Mouse (Mus musculus) liver, embryonic 15.5 days (tissue): ENCODE data around the gene Edil3. TPM values are rescaled to one million over a fixed set of nuclear protein-coding genes. Genes with fewer than 3 reads are reported as not detected.

Source experiments
- ATAC-seq: fragments of 200-750 bp; cut with Nextera tagmentation; 2 replicates; pipeline ENCODE4 v1.8.0; 2017; ENCODE audit warnings: moderate number of reproducible peaks, mild to moderate bottlenecking, moderate library complexity; ENCODE audit not compliant: insufficient read depth
- H3K27ac ChIP-seq: fragments of 300-500 bp; sonication (generic); replicated peaks from 2 replicates; pipeline ENCODE4 v1.5.1; 2015; ENCODE audit warnings: mild to moderate bottlenecking, inconsistent platforms
- H3K27me3 ChIP-seq: fragments of 300-500 bp; sonication (generic); 2 replicates; pipeline ENCODE4 v1.6.1; 2015; ENCODE audit warnings: mild to moderate bottlenecking, inconsistent platforms
- H3K36me3 ChIP-seq: fragments of 300-500 bp; sonication (generic); replicated peaks from 2 replicates; pipeline ENCODE4 v1.6.1; 2015; ENCODE audit warnings: moderate library complexity, mild to moderate bottlenecking, inconsistent platforms
- H3K4me1 ChIP-seq: fragments of 300-500 bp; sonication (generic); replicated peaks from 2 replicates; pipeline ENCODE4 v1.6.1; 2015; ENCODE audit warnings: inconsistent platforms
- H3K4me2 ChIP-seq: fragments of 300-500 bp; sonication (generic); 2 replicates; pipeline ENCODE4 v1.6.1; 2015; ENCODE audit warnings: moderate library complexity, mild to moderate bottlenecking, inconsistent platforms
- H3K4me3 ChIP-seq: fragments of 300-500 bp; sonication (generic); replicated peaks from 2 replicates; pipeline ENCODE4 v1.5.1; 2015; ENCODE audit warnings: mild to moderate bottlenecking, inconsistent platforms
- H3K9ac ChIP-seq: fragments of 300-500 bp; sonication (generic); 2 replicates; pipeline ENCODE4 v1.6.1; 2015; ENCODE audit warnings: moderate library complexity, mild to moderate bottlenecking, inconsistent platforms
- H3K9me3 ChIP-seq: fragments of 300-500 bp; sonication (generic); replicated peaks from 2 replicates; pipeline ENCODE4 v1.6.1; 2016; ENCODE audit warnings: inconsistent platforms
- WGBS: fragments of 180-500 bp; shearing (Covaris S2); methylation state at CpG from one replicate; pipeline ENCODE4 v1.1.7; 2015; ENCODE audit warnings: mixed read lengths; ENCODE audit not compliant: insufficient replicate concordance; 5-methylcytosine and 5-hydroxymethylcytosine counted together
- polyA plus RNA-seq: library from polyadenylated mRNA; unstranded; fragments of >200 nt; fragmentation: Nextera tagmentation; extraction: Ambion mirVana; gene quantifications from 2 replicates; pipeline ENCODE4 v1.2.1, GENCODE M21; 2015

The Edil3 gene
- polyA plus RNA-seq, 1 experiment from 2014 or later, result 0.25 TPM

GRCm38 (mm10) chr13:89122511-89123253 is 301.4 kb downstream of the Edil3 start:
- no peak overlapping the region for H3K9ac ChIP-seq
- 55% methylated on average over 6 of the region's 6 CpGs for WGBS
- no peak overlapping the region for H3K27ac ChIP-seq
- H3K27me3 ChIP-seq, result no peaks in the 10 kb centered on the region
- no peak overlapping the region for H3K4me2 ChIP-seq
- ATAC-seq, result no peak
- H3K4me3 ChIP-seq, result no peak overlapping the region
- no peaks in the 10 kb centered on the region for H3K36me3 ChIP-seq
- no peaks in the 10 kb centered on the region for H3K9me3 ChIP-seq
- H3K4me1 ChIP-seq, result no peaks in the 10 kb centered on the region

GRCm38 (mm10) chr13:89123396-89123795 is 302.1 kb downstream of the Edil3 start:
- Histone ChIP-seq H3K9me3 (no peaks in the 10 kb centered on the region), H3K4me2 (no peak overlapping the region), H3K4me1 (no peaks in the 10 kb centered on the region), H3K4me3 (no peak overlapping the region), H3K27ac (no peak overlapping the region), H3K36me3 (no peaks in the 10 kb centered on the region), H3K9ac (no peak overlapping the region), H3K27me3 (no peaks in the 10 kb centered on the region)
- WGBS, result 60% methylated on average over 5 of the region's 5 CpGs
- no peak for ATAC-seq

GRCm38 (mm10) chr13:89146056-89146547 is 324.8 kb downstream of the Edil3 start:
- Histone ChIP-seq H3K4me2 (no peak overlapping the region), H3K4me1 (no peaks in the 10 kb centered on the region), H3K4me3 (no peak overlapping the region), H3K9me3 (no peaks in the 10 kb centered on the region), H3K9ac (no peak overlapping the region), H3K36me3 (no peaks in the 10 kb centered on the region), H3K27me3 (no peaks in the 10 kb centered on the region), H3K27ac (no peak overlapping the region)
- 43% methylated on average over 4 of the region's 4 CpGs for WGBS
- no peak for ATAC-seq

GRCm38 (mm10) chr13:89151878-89152277 is 330.6 kb downstream of the Edil3 start:
- Histone ChIP-seq H3K4me1 (no peaks in the 10 kb centered on the region), H3K4me2 (no peak overlapping the region), H3K36me3 (no peaks in the 10 kb centered on the region), H3K27me3 (no peaks in the 10 kb centered on the region), H3K9me3 (no peaks in the 10 kb centered on the region), H3K4me3 (no peak overlapping the region), H3K9ac (no peak overlapping the region), H3K27ac (no peak overlapping the region)
- ATAC-seq, result no peak
- 76% methylated on average over 3 of the region's 3 CpGs for WGBS

GRCm38 (mm10) chr13:89167960-89168359 is 346.7 kb downstream of the Edil3 start:
- H3K4me2 ChIP-seq, result no peak overlapping the region
- 25% methylated on average over 1 of the region's 1 CpGs for WGBS
- no peaks in the 10 kb centered on the region for H3K36me3 ChIP-seq
- no peaks in the 10 kb centered on the region for H3K27me3 ChIP-seq
- no peaks in the 10 kb centered on the region for H3K4me1 ChIP-seq
- no peak overlapping the region for H3K27ac ChIP-seq
- ATAC-seq, result no peak
- no peak overlapping the region for H3K9ac ChIP-seq
- no peak overlapping the region for H3K4me3 ChIP-seq
- H3K9me3 ChIP-seq, result no peaks in the 10 kb centered on the region

GRCm38 (mm10) chr13:89170040-89170439 is 348.8 kb downstream of the Edil3 start:
- no peaks in the 10 kb centered on the region for H3K36me3 ChIP-seq
- H3K9me3 ChIP-seq, result no peaks in the 10 kb centered on the region
- no peak overlapping the region for H3K27ac ChIP-seq
- no peak for ATAC-seq
- no peaks in the 10 kb centered on the region for H3K27me3 ChIP-seq
- no peaks in the 10 kb centered on the region for H3K4me1 ChIP-seq
- H3K9ac ChIP-seq, result no peak overlapping the region
- H3K4me3 ChIP-seq, result no peak overlapping the region
- H3K4me2 ChIP-seq, result no peak overlapping the region
- 79% methylated on average over 4 of the region's 4 CpGs for WGBS

- WGBS, result 58% methylated on average over 2 of the region's 2 CpGs
- no peak overlapping the region for H3K27ac ChIP-seq
- H3K36me3 ChIP-seq, result no peaks in the 10 kb centered on the region
- no peak for ATAC-seq
- no peaks in the 10 kb centered on the region for H3K27me3 ChIP-seq
- no peak overlapping the region for H3K4me2 ChIP-seq
- H3K9me3 ChIP-seq, result no peaks in the 10 kb centered on the region
- no peaks in the 10 kb centered on the region for H3K4me1 ChIP-seq
- H3K9ac ChIP-seq, result no peak overlapping the region
- H3K4me3 ChIP-seq, result no peak overlapping the region
Observed at GRCm38 (mm10) chr13:89175154-89175553, 353.9 kb downstream of the Edil3 start.

GRCm38 (mm10) chr13:89189051-89189450 is 367.8 kb downstream of the Edil3 start:
- H3K27ac ChIP-seq, result no peak overlapping the region
- no peak overlapping the region for H3K4me3 ChIP-seq
- no peaks in the 10 kb centered on the region for H3K4me1 ChIP-seq
- no peak overlapping the region for H3K9ac ChIP-seq
- no peak overlapping the region for H3K4me2 ChIP-seq
- H3K9me3 ChIP-seq, result no peaks in the 10 kb centered on the region
- no peaks in the 10 kb centered on the region for H3K27me3 ChIP-seq
- no peak for ATAC-seq
- 68% methylated on average over 1 of the region's 1 CpGs for WGBS
- no peaks in the 10 kb centered on the region for H3K36me3 ChIP-seq

GRCm38 (mm10) chr13:89197019-89197418 is 375.7 kb downstream of the Edil3 start:
- Histone ChIP-seq H3K9me3 (no peaks in the 10 kb centered on the region), H3K4me2 (no peak overlapping the region), H3K36me3 (no peaks in the 10 kb centered on the region), H3K27me3 (no peaks in the 10 kb centered on the region), H3K27ac (no peak overlapping the region), H3K4me3 (no peak overlapping the region), H3K9ac (no peak overlapping the region), H3K4me1 (no peaks in the 10 kb centered on the region)
- 40% methylated on average over 2 of the region's 2 CpGs for WGBS
- ATAC-seq, result no peak

- WGBS, result 58% methylated on average over 2 of the region's 2 CpGs
- no peak for ATAC-seq
Observed at GRCm38 (mm10) chr13:89199275-89199674, 378.0 kb downstream of the Edil3 start.

GRCm38 (mm10) chr13:89238104-89238503 is 416.8 kb downstream of the Edil3 start:
- 62% methylated on average over 1 of the region's 1 CpGs for WGBS
- no peak for ATAC-seq
- Histone ChIP-seq H3K4me1 (no peaks in the 10 kb centered on the region), H3K9me3 (no peaks in the 10 kb centered on the region), H3K4me2 (no peak overlapping the region), H3K36me3 (no peaks in the 10 kb centered on the region), H3K4me3 (no peak overlapping the region), H3K9ac (no peak overlapping the region), H3K27ac (no peak overlapping the region), H3K27me3 (no peaks in the 10 kb centered on the region)

More at GRCm38 (mm10) chr13:89199275-89199674, 378.0 kb downstream of the Edil3 start:
- Histone ChIP-seq H3K27ac (no peak overlapping the region), H3K4me1 (no peaks in the 10 kb centered on the region), H3K36me3 (no peaks in the 10 kb centered on the region), H3K9me3 (no peaks in the 10 kb centered on the region), H3K4me3 (no peak overlapping the region), H3K4me2 (no peak overlapping the region), H3K9ac (no peak overlapping the region), H3K27me3 (no peaks in the 10 kb centered on the region)
